Mouse (Mus musculus): ENCODE results near the gene Dmrt1.
A peak's percentile ranks its signal among the peaks of the same experiment; 100 is the strongest.

Dmrt1 gene

DNA sequence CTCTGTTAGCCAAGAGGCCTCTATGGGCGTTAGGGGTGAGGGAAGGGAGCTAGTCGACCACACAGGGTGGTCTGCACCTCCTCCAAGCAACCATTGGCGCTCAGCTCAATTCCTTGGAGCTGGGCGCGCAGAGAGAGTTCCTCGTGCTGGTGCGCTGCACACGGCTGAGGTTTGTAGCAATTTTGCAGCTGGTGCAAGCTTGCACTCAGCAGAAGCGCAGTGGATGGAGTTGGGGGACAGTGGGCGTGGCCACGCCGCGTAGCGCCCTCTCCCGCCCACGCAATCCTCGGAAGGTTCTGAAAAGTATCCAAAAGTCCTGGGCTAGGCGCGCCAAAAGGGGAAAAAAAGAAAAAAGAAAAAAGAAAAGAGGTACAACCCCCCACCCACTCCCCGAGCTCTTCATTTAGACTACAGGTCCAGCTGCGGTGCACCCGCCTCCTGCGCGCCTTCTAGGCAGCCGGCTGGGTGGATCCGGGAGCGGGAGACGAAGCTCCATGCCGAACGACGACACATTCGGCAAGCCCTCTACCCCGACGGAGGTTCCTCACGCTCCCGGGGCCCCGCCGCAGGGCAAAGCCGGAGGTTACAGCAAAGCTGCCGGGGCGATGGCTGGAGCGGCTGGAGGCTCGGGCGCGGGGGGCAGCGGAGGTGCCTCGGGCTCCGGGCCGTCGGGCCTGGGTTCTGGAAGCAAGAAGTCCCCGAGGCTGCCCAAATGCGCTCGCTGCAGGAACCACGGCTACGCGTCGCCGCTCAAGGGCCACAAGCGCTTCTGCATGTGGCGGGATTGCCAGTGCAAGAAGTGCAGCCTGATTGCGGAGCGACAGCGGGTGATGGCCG, at the start of gene Dmrt1:
Gene Dmrt1, plus strand, starts transcription at position 259 of the 837 bp plus-strand sequence.
- peak; percentile 8 for DNase-seq

DNA sequence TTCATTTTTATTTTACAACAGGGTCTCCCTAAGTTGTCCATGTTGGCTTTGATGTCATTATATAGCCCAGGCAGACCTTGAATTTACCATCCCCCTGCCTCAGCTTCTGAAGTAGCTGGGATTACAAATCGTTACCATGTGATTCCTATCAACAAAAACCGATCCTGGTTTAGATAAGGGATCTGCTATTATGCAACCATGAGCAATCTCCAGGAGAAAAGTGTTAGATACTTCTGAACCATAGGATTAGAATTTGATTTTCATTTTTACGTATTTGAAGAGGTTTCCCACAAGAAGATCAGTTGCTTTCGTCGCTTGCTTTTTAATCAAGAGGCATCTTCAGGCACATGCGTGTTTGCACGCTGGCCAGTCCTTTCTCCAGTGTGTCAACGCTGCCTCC, 44.7 kb upstream of the Dmrt1 start:
- no peak for DNase-seq

DNA sequence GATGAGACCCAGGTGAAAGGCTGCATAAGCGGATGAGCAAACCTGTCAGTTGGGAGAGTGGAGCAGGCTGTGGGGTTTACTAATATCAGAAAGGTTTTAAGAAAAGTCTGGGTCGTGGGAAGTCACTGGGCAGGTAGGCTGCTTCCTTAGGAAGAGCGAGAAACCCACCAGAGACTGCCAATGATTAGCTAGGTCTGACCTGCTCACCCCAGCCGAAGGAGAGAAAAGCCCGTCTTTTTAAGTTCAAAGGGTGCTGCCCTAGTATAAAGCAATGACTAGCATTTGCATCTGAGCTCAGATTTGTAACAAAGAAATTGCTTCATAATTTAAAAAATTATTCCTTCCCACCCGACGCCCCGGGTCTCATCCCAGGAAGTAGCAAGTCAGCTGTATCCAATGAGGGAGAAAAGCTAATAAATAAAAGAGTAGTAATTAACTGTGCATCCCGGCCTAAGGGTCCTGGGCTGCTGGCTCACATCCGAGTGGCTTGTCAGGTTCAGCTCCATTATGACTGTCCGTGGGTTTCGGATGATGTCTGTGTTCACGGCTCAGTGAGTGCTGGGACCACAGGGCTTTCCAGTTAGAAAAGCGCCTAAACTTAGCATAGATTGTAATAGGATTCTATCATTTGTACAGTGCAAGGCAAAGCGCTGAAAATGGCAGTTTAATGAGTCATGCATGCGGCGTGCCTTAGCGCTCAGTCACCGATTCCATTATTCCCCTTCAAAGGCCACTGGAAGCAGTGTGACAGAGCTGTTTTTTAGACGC, 43.7 kb upstream of the Dmrt1 start:
- DNase-seq = no peak

DNA sequence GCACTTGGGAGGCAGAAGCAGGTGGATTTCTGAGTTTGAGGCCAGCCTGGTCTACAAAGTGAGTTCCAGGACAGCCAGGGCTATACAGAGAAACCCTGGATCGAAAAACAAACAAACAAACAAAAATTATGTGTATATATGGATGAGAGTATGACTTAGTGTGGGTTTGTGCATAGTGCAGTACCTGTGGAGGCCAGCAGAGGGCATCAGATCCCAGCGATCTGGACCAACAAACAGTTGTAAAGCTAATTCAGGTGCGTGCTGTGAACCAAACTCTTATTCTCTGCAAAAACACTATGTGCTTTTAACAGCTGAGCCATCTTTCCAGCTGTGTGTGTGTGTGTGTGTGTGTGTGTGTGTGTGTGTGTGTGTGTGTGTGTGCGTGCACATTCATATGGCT, 29.6 kb upstream of the Dmrt1 start:
- peak; percentile 17 for DNase-seq

DNA sequence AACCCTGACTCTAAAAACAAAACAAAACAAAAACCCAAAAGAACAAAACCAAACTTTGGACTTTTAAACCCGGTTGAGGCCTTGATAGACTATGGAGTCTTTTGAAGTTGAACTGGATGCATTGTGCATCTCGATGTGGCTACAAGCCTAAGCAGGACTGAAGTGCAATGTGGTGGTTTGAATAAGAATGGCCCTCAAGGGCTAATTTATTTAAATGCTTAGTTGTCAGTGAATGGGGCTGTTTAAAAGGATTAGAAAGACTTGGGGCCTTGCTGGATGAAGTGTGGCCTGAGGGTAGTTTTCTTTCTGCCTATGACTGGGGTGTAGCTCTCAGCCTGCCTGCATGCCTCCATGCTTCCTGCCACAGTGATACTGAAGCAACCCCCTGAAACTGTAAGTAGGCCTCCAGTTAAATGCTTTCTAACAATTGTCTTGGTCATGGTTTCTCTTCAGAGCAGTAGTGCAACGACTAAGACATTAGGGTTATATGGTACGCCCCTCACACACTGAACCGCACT, 26.2 kb upstream of the Dmrt1 start:
- DNase-seq = no peak

DNA sequence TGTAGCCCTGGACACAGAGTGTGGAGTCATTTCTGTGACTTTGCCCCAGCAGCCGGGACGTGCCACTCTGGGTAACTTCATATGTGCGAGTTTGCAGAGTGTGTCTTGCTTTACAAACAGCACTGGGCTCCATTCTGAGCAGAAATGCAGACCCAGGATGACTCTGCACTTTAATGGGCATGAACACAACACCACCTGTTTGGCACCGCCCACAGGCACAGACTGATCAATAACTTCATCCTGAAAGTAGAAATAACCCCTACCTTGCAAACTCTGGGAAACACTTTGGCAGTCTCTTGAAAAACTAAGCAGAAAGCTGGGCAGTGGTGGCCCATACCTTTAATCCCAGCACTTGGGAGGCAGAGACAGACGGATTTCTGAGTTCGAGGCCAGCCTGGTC, 24.6 kb upstream of the Dmrt1 start:
- DNase-seq = no peak

DNA sequence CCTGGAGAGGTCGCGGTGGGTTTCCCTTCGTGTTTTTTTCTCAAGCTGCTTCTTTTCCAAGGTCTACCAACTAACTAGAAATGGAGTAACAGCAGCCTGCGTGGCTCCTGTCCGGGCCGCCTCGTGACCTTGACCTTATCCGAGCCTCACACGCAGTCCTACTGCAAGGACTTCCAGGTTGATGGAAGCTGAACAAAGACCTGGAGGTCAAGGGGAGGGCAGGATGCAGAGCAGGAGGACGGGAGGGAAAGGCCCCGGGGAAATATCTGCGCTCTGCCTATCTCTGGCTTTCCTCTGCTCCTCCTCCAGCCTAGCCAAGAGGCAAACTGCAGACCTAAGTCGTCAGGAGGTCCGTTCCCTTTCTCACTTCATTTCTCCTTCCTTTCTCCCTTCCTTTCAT, 18.9 kb upstream of the Dmrt1 start:
- DNase-seq = no peak

DNA sequence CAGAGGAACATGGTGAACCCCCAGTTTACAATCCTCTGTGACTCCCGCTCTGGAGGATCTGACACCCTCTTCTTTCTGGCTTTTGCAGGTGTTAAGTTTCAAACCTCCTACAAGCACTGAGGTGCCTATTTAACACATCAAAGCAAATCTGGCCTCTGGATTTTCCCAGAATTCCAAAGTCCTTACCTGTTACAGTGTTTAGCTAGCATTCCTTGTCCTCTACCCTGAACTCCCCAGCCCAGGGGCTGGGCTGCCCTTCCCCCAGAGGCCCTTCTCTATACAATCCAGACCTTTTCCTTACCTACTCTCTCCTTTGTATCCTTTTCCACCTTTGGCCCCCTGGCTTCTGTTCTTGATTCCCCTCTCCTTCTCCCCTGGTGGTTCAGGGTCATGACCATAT, 18.1 kb upstream of the Dmrt1 start:
- DNase-seq = no peak

DNA sequence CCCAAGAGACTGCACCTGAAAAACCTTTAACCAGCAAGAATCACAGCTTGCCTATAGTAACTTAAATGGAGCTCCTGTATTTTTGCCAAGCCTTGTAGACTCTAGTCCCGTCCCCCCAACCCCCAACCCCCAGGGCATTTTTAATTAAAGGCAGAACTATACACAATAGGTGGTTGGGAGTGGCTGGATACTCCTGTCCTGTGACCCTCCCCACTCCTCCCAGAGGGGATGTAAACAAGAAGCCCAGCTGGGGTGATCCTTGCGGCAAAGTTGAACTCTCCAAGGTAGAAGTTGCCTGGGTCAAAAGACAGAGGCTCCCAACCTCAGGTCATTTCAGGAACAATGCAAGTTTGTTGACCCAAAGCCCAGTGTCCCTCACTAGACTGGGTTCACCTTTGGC, 16.9 kb upstream of the Dmrt1 start:
- no peak for DNase-seq

DNA sequence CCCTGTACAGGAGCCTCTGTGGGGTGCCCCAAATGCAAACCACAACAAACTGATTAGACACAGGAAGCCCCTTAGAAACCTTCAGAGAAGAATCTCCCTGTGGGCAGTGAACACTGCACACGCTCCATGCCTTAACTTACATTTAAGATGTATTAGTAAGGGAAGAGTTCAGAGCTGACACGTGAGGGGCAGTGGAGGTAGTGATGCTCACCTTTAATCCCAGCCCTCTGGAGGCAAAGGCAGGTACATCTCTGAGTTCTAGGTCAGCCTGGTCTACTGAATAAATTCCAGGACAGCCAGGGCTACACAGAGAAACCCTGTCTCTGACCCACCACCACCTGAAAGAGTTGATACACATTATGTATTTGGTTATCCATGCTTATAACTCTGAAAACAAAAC, 15.9 kb upstream of the Dmrt1 start:
- no peak for DNase-seq

DNA sequence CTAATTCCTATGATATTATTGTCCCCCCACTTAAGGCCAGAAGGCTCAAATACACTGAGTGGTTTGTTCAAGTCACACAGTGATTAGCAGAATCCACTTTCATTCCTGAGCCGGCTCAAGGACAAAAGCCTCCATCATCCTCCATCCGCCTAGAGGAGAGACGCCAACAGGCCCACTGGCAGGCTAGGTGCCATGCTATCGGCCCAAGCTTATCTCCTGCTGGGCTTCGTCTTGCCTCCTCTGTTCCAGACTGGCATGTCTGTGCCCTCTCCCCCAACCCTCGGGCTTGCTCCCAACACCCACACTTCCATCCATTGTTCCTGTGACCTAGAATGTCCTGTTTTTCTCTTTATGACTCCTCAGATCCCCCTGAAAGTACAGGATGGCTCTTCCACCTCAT, 8.0 kb upstream of the Dmrt1 start:
- DNase-seq = no peak

DNA sequence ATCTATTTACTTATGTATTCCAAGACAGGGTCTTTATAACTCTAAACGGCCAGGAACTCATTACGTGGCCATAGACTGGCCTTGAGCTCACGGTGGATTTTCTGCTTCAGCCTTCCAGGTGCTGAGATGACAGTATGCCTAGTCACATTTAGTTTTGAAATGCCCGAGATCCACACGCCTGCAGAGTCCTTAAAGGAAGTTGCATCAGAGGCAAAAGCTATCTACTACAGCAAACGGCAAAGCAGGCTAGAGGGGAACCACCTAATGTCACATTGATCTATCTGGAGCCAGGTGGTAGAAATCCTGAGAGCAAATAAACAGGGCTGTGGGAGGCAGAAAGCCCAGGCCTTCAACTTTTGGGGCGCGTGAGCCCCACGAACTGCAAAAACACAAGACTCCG, 540 bp upstream of the Dmrt1 start:
- no peak for DNase-seq

DNA sequence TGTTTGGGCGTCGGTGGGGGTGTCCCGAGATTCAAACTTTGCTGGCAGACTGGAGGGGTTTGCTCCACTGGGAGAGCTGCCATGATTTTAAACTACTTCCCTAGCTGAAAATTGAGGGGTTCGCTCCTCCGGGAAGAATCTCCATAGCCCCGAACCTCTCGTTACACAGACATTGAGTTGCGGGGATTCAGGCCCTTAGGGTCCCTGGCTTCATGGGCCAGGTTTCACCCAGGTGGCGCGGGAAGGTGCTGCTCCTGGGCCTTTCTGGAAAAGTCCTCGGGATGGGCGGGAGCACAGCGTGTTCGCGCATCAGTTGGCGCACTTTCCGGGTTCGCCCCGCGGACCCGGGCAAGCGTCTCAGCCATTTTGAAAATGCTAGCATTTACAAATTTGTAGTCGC, 1.2 kb downstream of the Dmrt1 start:
- no peak for DNase-seq

DNA sequence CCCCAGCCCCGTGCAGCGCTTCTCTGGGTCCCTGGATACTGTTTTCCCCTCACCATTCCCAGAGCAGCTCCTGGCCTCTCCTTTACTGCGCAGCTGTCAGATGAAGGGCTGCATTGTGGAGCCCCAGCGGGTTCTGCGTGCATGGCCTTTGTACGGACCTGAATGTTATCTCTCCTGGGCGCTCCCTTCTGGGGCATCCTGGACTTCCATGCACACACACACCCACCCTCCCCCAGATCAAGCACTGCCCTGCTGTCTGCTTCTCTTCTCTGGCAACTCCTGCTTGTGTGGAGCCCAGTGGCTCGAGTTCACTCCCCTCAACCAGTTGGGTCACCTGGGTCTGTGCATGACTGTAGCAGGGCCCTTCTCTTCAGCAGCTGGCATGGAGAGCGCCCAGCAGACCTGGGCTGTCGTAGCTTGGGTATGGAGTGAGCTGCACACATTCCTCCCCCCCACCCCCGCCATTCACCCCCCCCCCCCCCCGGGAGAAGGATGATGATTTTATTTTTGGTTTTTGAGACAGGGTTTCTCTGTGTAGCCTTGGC, 9.6 kb downstream of the Dmrt1 start:
- DNase-seq = no peak

DNA sequence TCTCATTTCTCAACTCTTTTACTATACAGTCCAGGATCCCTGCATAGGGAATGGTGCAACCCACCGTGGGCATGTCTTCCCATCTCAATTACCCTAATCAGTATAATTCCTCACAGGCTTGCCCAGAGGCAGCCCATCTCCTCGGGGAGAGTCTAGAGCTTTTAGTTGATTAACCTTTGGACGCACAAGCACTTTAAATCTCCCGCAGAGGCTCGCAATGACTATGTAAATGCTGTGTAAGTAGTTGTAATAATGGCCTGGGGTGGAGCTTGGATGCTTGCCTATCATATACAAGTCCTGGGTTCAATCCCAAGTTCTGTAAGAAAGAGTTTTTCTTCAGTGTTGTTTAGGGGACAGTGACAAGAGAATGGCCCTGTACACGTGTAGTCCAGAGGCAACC, 18.7 kb downstream of the Dmrt1 start:
- DNase-seq = no peak

DNA sequence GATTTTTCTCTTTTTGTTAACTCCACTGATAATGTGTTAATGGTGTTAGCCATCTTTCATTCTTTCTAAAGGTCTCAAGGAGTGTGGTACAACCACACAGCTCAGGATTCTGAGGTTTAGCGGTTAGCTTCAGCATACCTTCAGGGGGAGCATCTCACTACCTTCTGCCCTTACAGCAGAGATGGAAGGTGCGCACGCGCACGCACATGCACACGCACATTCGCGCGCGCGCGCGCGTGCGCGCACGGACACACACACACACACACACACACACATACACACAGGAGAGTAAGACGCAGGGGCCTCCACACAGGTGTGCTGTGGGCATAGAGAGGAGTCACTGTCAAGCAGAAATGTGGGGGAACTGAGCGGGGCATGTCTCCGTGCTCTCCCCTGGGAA, 20.3 kb downstream of the Dmrt1 start:
- DNase-seq = no peak

DNA sequence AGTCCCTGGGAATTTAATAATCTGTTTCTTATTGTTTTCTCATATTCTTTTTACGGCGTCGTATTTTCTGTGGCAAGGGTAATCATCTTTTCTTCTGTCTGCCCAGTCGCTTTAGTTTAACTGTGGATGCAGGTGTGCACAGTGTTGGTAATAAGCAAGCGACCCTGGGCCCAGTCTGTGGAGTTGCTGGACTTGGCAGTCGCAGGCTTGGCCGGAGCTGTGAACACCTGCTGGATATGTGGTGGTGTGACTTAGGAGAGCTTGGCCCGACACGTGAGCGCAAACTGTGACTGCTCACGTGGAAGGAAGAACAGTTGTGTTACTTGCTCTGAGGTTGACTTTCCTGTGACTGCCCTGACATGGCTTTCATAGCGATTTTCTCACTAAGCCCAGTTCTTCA, 24.3 kb downstream of the Dmrt1 start:
- DNase-seq = no peak

DNA sequence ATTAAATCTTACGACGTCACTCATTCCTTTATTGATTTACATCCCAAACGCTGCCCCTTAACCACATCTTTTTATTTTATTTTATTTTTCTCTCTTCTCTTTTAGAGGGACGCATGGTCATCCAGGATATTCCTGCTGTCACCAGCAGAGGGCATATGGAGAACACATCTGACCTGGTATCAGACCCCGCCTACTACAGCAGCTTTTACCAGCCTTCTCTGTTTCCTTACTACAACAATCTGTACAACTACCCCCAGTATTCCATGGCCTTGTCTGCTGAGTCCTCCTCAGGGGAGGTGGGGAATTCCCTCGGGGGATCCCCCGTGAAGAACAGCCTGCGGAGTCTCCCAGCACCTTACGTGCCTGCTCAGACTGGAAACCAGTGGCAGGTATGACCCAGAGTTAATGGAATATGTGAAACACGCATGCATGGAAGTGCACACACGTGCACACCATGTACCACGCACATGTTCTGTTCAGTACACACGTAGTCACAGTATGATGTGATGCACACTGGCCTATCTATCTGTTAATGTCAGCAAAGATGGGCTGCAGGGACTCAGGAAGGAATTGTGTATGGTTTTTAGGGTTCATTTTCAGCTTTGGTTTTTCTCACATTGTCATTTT, 40.4 kb downstream of the Dmrt1 start:
- peak; percentile 16 for DNase-seq

DNA sequence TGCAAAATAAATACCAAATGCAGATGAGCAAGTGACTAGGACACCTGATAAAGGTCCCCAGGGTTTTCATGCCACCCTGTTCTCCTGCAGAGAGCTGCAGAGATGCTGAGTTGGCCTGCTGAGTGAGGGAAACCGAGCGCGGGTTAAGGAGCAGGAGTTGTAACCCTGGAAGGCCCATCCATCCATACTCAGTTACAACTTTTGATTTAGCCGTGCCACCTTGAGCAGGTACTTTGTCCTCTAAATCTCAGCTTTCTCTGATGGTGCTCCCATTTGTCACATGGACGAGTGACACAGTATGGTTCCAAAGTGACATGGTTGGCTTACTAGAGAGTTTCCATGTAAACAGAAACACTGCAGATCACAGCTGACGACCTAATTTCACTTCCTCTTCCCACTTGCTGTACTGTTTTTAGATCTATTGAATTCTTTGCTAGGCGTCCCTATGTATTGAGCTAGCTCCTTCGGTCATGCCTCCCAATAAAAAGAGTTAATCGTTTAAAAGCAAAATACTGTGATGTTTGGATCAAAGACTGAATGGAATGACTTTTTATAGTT, 41.7 kb downstream of the Dmrt1 start:
- DNase-seq = no peak

DNA sequence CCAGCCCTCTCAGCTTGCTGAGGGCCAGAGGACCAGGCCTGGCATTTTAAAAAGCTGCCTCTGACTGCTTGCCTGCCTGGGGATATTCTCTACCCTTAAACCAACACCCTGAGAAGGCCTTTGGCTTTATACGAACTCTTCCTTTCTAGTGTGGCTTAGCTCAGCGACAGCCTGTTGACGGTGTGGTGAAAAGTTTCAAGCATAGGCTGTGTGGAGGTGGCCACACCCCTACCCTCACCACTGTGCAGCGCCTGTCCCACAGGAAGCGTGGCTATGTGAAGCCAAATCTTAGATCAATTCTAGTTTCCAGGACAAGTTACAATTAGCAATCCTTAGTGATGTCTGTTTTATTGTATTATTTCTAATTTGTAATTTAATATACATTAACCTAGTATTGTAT, 44.9 kb downstream of the Dmrt1 start:
- no peak for DNase-seq

DNA sequence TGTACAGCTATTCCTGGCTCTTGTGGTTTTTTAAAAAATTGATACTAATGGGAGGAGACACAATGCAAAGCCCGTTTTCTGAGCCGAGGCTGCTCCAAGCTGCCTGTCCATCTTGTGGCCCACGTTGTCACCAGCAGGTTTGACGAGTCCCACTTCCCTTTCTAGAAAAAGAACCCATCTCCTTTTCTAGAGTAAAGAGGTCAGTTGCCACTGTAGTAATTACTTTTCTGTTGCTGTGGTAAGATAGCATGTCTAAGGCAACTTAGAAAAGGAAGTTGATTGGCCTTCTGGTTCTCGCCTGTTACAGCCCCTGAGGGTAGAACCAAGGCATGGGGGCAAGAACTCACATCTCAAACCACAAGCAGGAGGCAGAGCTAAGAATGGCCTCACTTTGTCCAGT, 45.6 kb downstream of the Dmrt1 start:
- DNase-seq = no peak

DNA sequence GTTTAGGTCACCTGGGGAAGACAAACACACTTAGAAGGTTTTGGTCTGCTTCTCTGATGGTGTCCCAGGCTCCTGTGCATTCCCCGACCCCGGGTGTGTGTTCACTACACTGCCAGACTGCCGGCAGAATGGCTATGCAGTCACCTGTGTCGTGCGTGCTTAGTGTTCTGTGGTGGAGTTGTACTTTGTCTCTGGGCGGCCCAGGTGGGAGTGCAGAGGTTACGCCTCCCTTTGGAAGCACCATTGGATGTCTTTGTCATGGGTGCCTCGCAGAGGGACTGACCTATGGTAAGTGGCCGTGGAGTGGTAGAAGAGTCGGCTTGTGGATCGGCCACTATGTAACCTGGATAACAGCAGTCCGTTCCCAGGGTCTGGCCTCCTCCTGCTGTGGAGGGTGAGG, 59.0 kb downstream of the Dmrt1 start:
- DNase-seq = no peak

DNA sequence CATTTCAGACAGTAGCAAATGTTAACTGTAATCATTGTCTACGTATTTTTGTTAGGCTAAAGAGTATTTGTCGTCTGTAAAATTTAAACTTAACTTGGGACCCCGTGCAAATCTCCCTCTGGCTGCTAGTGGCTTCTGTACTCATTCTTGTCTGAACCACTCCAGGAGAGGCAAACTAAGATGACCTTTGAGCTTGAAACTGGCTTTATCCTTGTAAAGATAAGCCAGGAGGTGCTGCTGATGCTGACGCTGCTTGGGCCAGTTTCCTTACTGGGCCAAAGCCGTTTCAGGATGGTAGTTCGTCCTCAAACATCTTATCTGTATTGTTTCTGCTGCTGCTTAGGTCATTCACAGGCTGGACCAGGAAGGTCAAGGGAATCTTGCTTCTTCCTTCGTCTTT, 64.4 kb downstream of the Dmrt1 start:
- no peak for DNase-seq

Measured in thymus, postnatal 14 days (tissue).